Mouse (Mus musculus): ENCODE measurements around the gene Fam83d.
"Not testable (repeated sequence)": the region's sequence is repeated elsewhere in the genome, so short reads cannot be mapped to it uniquely, and the experiment has no call there.

Fam83d gene

GRCm38 (mm10) chr2:158767742-158768339, at the start of gene Fam83d:
TSS of gene Fam83d (plus strand) at chr2:158768093.
- DNase-seq (ENCODE audit: low spot score) = peak; percentile 91

- peak; percentile 51 for DNase-seq (ENCODE audit: low spot score)
These were observed 48.9 kb upstream of the Fam83d start for GRCm38 (mm10) chr2:158718816-158719549.

- no peak for DNase-seq (ENCODE audit: low spot score)
These were observed 47.0 kb upstream of the Fam83d start for GRCm38 (mm10) chr2:158720715-158721370.

GRCm38 (mm10) chr2:158721481-158721880, 46.4 kb upstream of the Fam83d start:
- no peak for DNase-seq (ENCODE audit: low spot score)

GRCm38 (mm10) chr2:158722135-158722534, 45.8 kb upstream of the Fam83d start:
- DNase-seq (ENCODE audit: low spot score) = no peak

GRCm38 (mm10) chr2:158722991-158723551, 44.8 kb upstream of the Fam83d start:
- DNase-seq (ENCODE audit: low spot score) = no peak

- DNase-seq (ENCODE audit: low spot score) = no peak
These were observed 44.1 kb upstream of the Fam83d start for GRCm38 (mm10) chr2:158723806-158724205.

- DNase-seq (ENCODE audit: low spot score) = no peak
These were observed 41.6 kb upstream of the Fam83d start for GRCm38 (mm10) chr2:158726252-158726651.

- no peak for DNase-seq (ENCODE audit: low spot score)
These were observed 39.7 kb upstream of the Fam83d start for GRCm38 (mm10) chr2:158728061-158728815.

GRCm38 (mm10) chr2:158730896-158731295, 37.0 kb upstream of the Fam83d start:
- no peak for DNase-seq (ENCODE audit: low spot score)

- DNase-seq (ENCODE audit: low spot score) = no peak
These were observed 35.4 kb upstream of the Fam83d start for GRCm38 (mm10) chr2:158732521-158732920.

- no peak for DNase-seq (ENCODE audit: low spot score)
These were observed 34.8 kb upstream of the Fam83d start for GRCm38 (mm10) chr2:158733136-158733535.

- peak; percentile 21 for DNase-seq (ENCODE audit: low spot score)
These were observed 34.0 kb upstream of the Fam83d start for GRCm38 (mm10) chr2:158733914-158734313.

- DNase-seq (ENCODE audit: low spot score) = no peak
These were observed 33.3 kb upstream of the Fam83d start for GRCm38 (mm10) chr2:158734500-158735152.

- DNase-seq (ENCODE audit: low spot score) = peak; percentile 40
These were observed 32.6 kb upstream of the Fam83d start for GRCm38 (mm10) chr2:158735340-158735739.

GRCm38 (mm10) chr2:158736247-158736646, 31.6 kb upstream of the Fam83d start:
- not testable (repeated sequence) for DNase-seq (ENCODE audit: low spot score)

GRCm38 (mm10) chr2:158738591-158738990, 29.3 kb upstream of the Fam83d start:
- DNase-seq (ENCODE audit: low spot score) = no peak

GRCm38 (mm10) chr2:158739113-158739512, 28.8 kb upstream of the Fam83d start:
- no peak for DNase-seq (ENCODE audit: low spot score)

GRCm38 (mm10) chr2:158741011-158741501, 26.8 kb upstream of the Fam83d start:
- DNase-seq (ENCODE audit: low spot score) = no peak

GRCm38 (mm10) chr2:158742431-158742830, 25.5 kb upstream of the Fam83d start:
- DNase-seq (ENCODE audit: low spot score) = no peak

- no peak for DNase-seq (ENCODE audit: low spot score)
These were observed 24.3 kb upstream of the Fam83d start for GRCm38 (mm10) chr2:158743518-158744141.
